Mouse (Mus musculus) activated CD4-positive, CD25-positive, alpha-beta regulatory T cell, adult 4 months (primary cell): ENCODE measurements around the gene 9530003J23Rik. TPM values are rescaled to one million over a fixed set of nuclear protein-coding genes. Genes with fewer than 3 reads are reported as not detected.
"Not testable (repeated sequence)": the region's sequence is repeated elsewhere in the genome, so short reads cannot be mapped to it uniquely, and the experiment has no call there.

Experiments
- ATAC-seq: one replicate; pipeline ENCODE4 v1.8.0; 2017
- polyA plus RNA-seq, 2 experiments: library from polyadenylated mRNA; unstranded; fragments of 100-300 nt; shearing (Covaris generic); gene quantifications; one replicate each; pipeline ENCODE4 v1.2.1; 2017

Gene 9530003J23Rik
- polyA plus RNA-seq, 2 experiments from 2014 or later, result 0.38 TPM; not detected in 1

DNA sequence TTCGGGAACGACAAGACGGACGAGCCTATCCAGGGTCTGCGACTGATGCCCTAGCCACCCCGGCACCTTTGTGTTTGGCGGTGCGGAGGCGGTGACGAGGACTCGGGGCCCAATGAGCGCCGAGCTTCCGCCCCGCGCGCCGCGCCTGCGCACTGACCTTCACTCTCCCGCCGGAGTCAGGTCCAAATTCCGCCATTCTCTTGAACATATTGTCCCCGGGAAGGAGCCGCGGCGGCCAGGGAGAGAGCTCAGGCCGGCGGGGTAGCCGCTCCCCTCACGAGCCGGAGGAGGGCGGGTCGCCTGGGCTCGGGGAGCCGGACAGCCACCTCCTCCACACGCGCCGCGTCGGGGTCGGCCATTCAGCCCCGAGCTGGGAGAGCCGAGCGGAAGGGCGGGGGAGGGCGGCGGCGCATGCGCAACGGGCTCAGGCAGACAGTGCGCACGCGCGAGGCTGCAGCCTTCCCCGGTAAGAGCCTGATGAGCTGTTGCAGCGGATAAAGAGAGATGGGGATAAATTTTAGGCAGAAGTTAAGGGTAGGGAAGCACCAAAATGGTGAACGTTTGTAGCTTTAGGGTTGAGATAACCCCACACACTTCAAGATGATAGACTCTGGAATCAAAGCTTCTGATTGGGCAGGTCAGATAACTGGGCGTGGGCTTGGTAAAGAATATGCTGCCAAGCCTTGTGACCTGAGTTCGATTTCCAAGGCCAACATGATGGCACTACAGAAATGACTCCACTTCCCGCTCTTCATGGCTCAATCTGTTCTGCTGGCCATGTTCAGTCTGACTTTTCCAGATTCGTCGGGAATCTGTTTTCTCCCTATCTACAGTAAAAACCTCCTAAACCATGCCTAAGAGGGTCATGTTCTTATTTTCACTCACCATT is 14.2 kb downstream of the 9530003J23Rik start, which contains the start of gene Yeats4:
Gene Yeats4, minus strand, starts transcription at position 406 of the 889 bp plus-strand sequence.
- ATAC-seq, result peak; percentile 92

- ATAC-seq, result no peak
Observed at GRCm38 (mm10) chr10:117223758-117224101, 14.8 kb downstream of the 9530003J23Rik start.

DNA sequence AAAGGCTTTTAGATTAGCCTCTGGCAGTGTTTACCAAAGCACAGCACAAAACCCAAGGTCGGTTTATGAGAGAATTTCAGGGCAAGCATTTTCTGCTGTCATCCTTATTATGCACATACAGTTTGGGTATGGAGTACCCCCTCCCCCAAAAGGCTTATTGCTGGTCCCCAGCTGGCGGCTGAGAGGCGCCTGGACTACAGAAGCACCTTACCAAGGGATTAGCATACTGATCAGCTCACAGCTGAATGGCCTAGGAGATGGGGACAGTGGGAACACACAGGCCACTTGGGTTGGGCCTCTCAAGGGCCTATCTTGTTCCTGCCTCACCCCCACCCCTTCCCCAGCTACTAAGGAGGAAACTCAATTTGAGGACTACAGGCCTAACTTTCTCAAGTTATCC is 15.7 kb downstream of the 9530003J23Rik start:
- no peak for ATAC-seq

GRCm38 (mm10) chr10:117218351-117218750 is 20.2 kb downstream of the 9530003J23Rik start:
- ATAC-seq, result no peak

DNA sequence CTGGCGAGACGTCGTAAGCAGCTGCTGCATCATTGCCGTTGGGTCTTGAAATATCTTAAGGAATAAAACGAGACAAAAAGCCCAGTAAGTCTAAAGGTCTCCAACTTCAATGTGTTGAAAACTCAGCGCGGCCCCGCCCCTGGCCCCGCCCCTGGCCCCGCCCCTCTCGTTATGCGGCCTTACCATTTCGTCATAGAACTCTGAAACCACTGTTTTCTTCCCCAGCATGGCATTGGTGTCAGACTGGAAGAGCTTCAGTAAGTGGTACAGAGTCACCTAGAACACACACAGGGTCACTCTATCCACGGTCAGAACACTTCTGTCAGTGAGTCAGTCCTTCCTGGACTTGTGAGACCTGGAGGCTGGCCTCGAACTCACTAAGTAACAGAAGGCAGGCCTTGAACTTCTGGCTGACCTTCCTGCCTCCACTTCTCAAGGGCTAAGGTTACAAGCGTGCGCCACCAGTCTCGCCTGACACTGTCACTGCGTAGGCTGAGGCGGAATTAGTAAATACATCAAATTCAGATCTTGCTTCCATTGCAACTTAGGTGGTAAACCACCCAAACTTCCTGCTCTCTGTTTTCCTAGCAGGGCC is 21.2 kb downstream of the 9530003J23Rik start:
- ATAC-seq, result no peak

DNA sequence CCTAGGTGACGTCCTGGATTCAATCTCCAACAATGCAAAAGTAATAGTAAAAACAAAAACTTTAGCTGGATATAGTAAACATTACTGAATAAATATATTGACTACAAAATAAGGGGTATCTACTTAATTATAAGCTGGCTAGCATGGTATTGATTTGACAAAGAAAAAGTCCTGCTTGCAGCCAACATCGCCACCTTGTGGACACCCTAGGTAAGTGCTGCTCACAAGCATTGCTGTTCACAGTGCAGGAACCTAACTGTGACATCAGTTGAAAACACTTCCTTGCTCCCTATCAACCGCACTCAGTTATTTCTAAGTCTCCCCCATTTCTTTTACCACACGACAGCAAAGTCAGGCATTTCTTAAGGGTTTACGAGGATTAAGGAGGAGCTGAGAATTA is 21.7 kb downstream of the 9530003J23Rik start:
- peak; percentile 58 for ATAC-seq

DNA sequence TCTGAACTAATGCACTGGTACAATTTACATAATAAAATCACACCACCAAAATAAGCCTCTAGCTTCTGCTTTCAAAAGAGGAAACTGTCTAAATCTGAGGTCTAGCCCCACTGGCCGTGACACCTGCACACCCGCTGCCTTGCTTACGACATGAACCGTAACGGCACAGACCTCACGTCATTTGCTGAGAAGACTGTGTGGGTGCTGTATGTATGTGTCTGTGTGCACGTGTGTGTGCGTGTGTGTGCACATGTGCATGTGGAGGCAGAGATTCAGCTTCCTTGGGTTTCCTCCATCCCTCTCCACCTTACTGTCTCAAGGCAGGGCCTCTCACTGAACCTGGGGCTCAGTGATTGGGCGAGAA is 22.4 kb downstream of the 9530003J23Rik start:
- no peak for ATAC-seq

- ATAC-seq, result peak; percentile 65
Observed at GRCm38 (mm10) chr10:117215409-117216131, 22.9 kb downstream of the 9530003J23Rik start.

- no peak for ATAC-seq
Observed at GRCm38 (mm10) chr10:117211023-117211422, 27.5 kb downstream of the 9530003J23Rik start.

DNA sequence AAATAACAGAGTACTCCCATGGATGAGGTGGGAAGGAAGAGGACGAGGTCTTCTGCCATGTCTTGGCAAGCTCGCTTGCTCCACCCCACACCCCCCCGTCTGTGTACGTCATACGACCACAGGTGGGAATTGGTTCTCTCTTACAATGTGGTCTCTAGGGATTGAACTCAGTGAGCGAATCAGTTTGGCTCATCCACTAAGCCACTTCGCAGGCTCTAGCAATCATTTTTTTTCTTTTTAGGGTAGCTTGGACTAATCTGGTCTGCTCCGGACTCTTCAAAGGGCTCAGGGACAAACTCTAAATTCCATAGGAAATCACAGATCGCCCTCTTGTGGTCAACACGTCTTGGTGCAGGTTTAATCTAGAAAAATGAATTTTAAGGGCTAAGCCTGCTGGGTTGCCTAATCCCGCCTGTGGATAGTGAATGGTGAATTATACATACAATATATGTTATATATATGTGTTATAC is 29.0 kb downstream of the 9530003J23Rik start:
- peak; percentile 79 for ATAC-seq

DNA sequence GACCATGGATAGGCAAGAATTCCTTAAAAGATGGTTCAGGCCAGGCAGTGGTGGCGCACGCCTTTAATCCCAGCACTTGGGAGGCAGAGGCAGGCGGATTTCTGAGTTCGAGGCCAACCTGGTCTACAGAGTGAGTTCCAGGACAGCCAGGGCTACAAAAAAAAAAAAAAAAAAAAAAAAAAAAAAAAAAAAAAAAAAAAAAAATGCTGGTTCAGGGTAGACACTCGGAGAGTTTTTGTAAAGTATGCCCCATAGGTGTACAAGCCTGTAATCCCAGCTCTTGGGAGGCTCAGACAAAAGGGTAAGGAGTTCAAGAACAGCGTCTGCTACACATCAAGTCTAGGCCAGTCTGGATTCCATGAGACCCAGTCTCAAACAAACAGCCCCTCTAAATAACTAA is 29.7 kb downstream of the 9530003J23Rik start:
- ATAC-seq, result not testable (repeated sequence)

- ATAC-seq, result no peak
Observed at GRCm38 (mm10) chr10:117208221-117208620, 30.3 kb downstream of the 9530003J23Rik start.

DNA sequence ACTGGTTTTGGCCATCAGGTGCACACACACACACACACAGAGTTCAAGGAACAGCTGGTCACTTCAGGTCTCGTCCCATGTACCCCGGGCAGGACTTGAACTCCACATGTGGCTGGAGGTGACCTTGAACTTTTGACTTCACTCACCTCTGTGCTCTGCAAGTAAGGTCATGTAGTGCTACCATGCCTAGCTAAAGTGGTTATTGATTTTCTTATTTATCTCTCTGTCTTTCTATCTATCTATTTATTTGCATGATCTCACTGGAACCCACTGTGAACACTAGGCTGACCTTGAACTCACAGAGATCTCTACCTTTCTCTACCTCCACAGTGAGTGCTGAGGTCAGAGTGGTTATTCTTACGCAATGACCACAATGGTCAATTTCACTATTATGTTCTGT is 32.4 kb downstream of the 9530003J23Rik start:
- ATAC-seq, result no peak

- ATAC-seq, result no peak
Observed at GRCm38 (mm10) chr10:117203558-117203981, 34.9 kb downstream of the 9530003J23Rik start.

DNA sequence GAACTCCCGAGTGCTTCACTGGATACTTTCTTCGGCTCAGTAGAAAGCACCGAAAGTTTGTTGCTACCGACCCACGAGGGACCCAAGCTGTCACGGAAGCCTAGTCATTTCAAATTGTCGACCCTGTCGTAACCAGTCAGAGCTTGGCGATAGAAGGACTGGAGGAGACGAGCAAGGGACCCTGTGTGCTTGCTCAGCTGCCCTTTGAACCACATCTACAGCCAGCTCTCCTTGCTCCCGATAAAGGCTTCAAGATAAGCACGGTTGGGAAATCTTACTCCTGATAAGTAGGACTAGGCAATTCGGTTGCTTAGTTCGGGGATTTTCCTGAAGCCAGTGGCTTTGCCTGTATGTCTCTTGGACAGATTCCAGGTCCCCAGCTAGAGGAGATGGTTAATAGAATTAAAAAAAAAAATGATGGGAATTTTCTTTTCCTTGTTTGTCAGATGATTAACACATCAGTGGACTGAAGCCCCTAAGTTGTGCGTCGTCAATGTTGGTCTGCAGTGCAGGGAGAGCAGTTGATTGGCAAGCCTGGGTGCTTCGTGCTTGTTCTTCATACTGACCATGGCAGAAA is 35.4 kb downstream of the 9530003J23Rik start:
- ATAC-seq, result no peak

DNA sequence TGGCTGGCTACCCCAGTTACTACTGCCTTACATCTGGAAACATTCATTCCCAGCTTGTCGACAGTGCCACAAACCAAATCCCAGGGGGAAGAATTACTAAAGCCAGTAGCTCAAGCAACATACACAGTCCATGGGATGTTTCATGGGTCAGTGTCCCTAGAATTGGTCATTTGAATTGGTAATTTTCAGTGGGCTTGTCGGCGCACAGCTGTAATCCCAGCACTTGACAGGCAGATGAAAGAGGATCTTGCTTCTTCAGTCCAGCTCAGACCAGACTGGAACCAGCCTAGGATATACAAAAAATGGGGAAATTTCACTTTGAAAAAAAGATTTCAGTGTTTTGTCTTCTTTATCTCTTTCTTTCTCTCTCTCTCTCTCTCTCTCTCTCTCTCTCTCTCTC is 38.8 kb downstream of the 9530003J23Rik start:
- no peak for ATAC-seq

DNA sequence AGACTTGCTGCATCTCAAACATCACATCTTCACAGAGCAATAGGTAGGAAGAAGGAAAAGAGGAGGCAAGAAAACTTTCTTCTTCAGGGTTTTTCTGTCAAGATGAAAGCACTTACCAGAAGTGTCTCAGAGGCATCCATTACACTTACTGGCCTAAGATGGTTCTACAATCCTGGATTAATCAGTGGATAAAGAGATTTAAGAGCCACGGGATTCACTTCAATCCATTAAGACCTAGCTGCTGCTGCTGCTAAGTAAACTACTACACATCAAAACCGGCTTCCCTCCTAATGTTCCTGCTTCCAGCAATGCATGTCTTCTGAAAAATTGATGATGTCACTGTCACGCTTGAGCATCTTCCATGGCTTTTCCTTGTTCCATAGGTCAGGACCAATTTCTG is 41.8 kb downstream of the 9530003J23Rik start:
- ATAC-seq, result no peak

- no peak for ATAC-seq
Observed at GRCm38 (mm10) chr10:117195748-117196147, 42.8 kb downstream of the 9530003J23Rik start.

DNA sequence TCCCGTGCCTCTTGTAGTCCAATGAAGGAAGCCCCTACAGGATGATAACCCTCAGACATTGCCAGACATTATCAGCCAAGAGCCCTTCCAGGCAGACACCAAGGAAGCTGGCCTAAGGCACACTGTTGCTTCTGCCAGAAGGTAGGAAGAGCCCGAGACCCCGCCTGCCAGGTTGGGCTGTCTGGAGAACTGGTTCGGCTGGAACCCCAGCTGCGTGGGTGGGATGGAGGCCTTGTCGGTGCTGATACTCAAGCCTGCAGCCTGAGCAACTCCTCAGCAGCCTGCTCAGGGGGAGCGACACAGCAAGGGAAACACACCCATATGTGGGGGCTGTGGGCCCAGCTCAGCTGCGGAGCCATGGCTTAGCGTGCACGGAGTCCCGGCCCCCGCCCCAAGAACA is 43.5 kb downstream of the 9530003J23Rik start:
- no peak for ATAC-seq

DNA sequence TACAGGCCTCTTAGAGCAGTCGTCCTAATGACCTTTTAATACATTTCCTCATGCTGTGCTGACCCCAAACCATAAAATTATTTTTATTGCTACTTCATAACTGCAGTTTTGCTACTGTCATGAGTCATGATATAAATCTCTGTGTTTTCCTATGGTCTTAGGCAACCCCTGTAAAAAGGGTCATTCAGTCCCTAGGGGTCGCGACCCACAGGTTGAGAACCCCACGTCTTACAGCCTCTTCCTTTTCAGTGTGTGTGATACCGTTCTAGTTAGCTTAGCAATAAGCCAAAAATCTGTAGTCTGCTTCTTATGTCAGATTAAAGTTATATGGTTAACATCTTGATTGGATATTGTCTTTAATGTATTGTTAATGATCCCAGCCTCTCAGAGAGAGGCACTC is 45.1 kb downstream of the 9530003J23Rik start:
- ATAC-seq, result no peak

DNA sequence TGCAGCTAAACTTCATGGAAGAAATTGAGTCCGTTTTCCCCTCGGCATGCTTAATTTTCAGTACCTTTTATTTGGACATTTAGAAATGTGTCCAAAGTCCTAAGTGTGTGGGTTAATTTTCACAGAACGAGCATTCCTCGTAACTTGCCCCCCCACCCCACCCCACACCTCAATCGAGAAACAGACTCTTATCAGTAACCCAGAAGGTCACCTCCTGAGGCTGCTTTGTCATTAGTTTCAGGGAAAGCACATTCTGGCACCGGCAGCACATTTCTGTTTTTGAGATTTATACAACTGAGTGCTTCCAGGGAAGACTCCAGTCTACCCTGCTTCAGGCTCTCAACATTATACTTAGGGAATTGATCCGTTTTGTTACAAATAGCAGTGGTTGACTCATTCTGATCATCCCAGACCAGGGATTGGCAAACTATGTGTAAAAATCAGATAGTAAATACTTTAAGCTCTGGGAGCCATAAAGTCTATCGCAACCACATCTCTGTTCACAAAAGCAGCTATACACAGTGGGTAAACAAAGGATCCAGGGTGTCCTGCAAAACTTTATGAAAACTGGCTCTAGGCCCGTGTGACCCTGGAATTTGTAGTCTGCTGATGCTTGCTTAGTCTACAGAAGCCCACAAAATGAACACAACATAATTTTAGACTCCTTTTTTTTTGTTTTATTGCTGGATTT is 53.0 kb downstream of the 9530003J23Rik start:
- no peak for ATAC-seq
